Mouse (Mus musculus): ENCODE measurements around the gene Lhx2. TPM values are rescaled to one million over a fixed set of nuclear protein-coding genes. Genes with fewer than 3 reads are reported as not detected.

The Lhx2 gene
- total and polyA plus RNA-seq, 2 experiments from 2014 or later: 22.1 to 90.1 TPM

DNA sequence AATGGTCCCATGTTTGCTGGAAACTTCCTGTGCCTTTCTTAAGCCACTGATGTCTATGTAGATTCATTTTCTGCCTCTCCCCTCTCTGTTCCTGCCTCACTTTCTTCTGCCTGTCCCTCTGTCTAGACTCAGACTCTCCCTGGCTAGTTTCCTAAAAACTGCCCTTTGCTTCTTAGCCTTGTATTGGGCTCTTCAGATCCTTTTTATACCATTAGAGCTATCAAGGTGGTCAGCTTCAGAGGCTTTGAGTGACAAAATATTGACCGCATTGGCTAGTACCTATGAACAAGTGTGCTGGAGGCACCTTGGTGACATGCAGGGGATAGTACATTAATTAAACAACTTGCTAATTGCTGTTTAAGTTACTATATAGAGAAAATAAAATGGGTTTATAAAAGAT, 4.5 kb downstream of the Lhx2 start:
- Histone ChIP-seq H3K36me3 (ENCODE audit: insufficient read depth, low read length) (no peaks in the 10 kb centered on the region), H3K4me1 (ENCODE audit: insufficient read depth, low read length) (0 out of 2 replicates have a peak, but pooled peaks cover 3% of the 10 kb centered on the region), H3K27ac (ENCODE audit: low read depth, low read length) (no peak overlapping the region), H3K4me3 (ENCODE audit: low read depth, low read length) (no peak overlapping the region), H3K9me3 (ENCODE audit: low read length) (no peaks in the 10 kb centered on the region), H3K9ac (replicated peaks; ENCODE audit: low read length, poor library complexity, severe bottlenecking) (no peak overlapping the region), H3K4me2 (ENCODE audit: low read depth, low read length, poor library complexity, severe bottlenecking) (peak overlapping the region; percentile 77; the same call in 1 of the 2 replicates), H3K27me3 (ENCODE audit: insufficient read depth, low read length) (peaks cover 34% of the 10 kb centered on the region)
- TF ChIP-seq CTCF (IDR thresholded peaks at IDR 0.05): no peak
- DNase-seq (ENCODE audit: low spot score): no peak
- WGBS: 20% methylated on average over 1 of the region's 1 CpGs
- no peak for ATAC-seq (ENCODE audit: low FRiP score)

DNA sequence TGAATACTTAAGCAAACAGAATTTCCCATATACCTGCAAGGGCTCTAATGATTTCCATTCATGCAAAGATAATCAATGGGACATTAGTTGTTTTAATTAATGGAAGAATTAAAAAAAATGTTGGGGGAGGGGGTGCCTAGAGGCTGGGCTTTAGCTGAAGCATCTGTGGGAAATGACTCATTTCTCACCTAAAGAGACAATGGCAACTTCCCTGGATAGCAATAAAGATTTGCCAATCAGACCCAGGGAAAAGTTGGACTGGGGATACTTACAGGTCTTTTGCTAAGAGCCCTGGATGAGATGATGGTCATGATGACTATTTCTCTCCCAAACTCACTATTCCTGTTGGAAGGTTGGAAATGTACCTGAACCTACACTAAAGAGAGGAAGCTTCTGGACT, 5.6 kb downstream of the Lhx2 start:
- Histone ChIP-seq H3K4me2 (ENCODE audit: low read depth, low read length, poor library complexity, severe bottlenecking) (peak overlapping the region; percentile 77), H3K27me3 (ENCODE audit: insufficient read depth, low read length) (peaks cover 45% of the 10 kb centered on the region), H3K27ac (ENCODE audit: low read depth, low read length) (no peak overlapping the region), H3K36me3 (ENCODE audit: insufficient read depth, low read length) (no peaks in the 10 kb centered on the region), H3K9ac (replicated peaks; ENCODE audit: low read length, poor library complexity, severe bottlenecking) (no peak overlapping the region), H3K4me1 (ENCODE audit: insufficient read depth, low read length) (0 out of 2 replicates have a peak, but pooled peaks cover 3% of the 10 kb centered on the region), H3K4me3 (ENCODE audit: low read depth, low read length) (no peak overlapping the region), H3K9me3 (ENCODE audit: low read length) (no peaks in the 10 kb centered on the region)
- no peak for DNase-seq (ENCODE audit: low spot score)
- TF ChIP-seq CTCF (IDR thresholded peaks at IDR 0.05): no peak
- no peak for ATAC-seq (ENCODE audit: low FRiP score)

DNA sequence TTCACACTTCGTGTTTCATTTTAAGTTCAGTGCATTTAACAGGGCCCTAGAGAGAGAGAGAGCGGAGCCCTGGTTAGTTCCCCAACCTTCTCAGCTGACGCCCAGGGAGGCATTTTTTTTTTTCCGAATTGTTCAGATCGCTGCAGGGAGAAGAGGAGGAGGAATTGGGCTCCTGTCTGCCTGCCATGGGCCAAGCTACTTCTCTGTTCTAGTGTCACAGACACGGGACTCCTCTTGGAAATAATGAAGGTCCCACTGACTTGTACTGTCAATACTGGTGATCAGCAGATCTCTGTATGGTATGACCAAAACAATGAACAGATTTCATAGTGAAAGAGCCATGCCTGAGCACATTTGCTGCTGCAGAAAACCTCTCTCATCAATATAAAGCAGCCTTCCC, 7.3 kb downstream of the Lhx2 start:
- peak overlapping the region; percentile 19 for H3K27ac ChIP-seq (ENCODE audit: low read depth, low read length)
- no peaks in the 10 kb centered on the region for H3K9me3 ChIP-seq (ENCODE audit: low read length)
- peak overlapping the region; percentile 9; the same call in 1 of the 2 replicates for H3K9ac ChIP-seq (replicated peaks; ENCODE audit: low read length, poor library complexity, severe bottlenecking)
- ATAC-seq (ENCODE audit: low FRiP score) (no peak), DNase-seq (ENCODE audit: low spot score) (no peak)
- no peaks in the 10 kb centered on the region for H3K36me3 ChIP-seq (ENCODE audit: insufficient read depth, low read length)
- no peak for TF ChIP-seq CTCF (IDR thresholded peaks at IDR 0.05)
- H3K4me2 ChIP-seq (ENCODE audit: low read depth, low read length, poor library complexity, severe bottlenecking): peak overlapping the region; percentile 61
- peaks cover 6% of the 10 kb centered on the region for H3K4me1 ChIP-seq (ENCODE audit: insufficient read depth, low read length)
- peaks cover 55% of the 10 kb centered on the region for H3K27me3 ChIP-seq (ENCODE audit: insufficient read depth, low read length)
- H3K4me3 ChIP-seq (ENCODE audit: low read depth, low read length): peak overlapping the region; percentile 8; the same call in 1 of the 2 replicates
- 5% methylated on average over 6 of the region's 6 CpGs for WGBS

DNA sequence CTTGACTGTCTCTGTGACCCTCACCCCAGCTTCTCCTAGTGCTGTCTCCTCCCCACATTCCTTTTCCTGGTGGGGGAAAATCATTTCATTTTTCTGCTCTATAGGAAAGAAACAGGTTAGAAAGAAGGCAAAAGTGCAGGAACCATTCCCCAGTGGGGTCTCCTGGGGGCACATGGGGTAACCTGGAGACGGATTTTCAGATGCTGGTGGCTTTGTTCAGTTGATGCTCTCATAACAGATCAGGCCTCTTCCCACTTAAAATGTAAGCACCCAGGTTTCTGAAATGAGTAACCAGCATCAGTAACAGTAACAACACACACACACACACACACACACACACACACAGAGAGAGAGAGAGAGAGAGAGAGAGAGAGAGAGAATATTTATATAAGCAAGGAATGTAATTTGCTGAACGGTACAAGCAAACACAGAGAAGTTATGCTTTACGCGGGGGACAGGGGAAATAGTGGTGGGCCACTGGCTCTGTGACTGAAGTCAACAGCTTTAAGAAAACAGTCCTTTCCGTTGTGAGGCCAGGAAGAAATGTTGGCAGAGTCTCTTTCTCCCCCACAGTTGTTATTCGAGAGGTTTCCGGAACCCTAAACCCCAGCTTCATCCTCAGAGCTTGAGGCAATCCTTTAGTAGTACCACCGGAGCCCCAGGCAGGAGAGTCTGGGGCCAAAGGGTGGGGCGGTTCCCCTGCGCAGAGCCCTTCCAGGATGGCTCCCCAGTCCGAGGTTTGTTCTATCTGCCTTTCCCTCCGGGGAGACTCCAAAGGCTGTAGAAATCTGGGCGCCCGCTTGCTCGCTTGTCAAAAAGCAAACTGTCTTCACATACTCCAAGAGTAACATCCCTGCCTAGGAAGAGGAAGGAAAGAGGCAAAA, 8.0 kb downstream of the Lhx2 start:
- DNase-seq (ENCODE audit: low spot score) (no peak), ATAC-seq (ENCODE audit: low FRiP score) (no peak)
- no peaks in the 10 kb centered on the region for H3K9me3 ChIP-seq (ENCODE audit: low read length)
- H3K4me1 ChIP-seq (ENCODE audit: insufficient read depth, low read length): peaks cover 8% of the 10 kb centered on the region
- no peaks in the 10 kb centered on the region for H3K36me3 ChIP-seq (ENCODE audit: insufficient read depth, low read length)
- H3K4me2 ChIP-seq (ENCODE audit: low read depth, low read length, poor library complexity, severe bottlenecking): peak overlapping the region; percentile 61
- H3K4me3 ChIP-seq (ENCODE audit: low read depth, low read length): peak overlapping the region; percentile 34
- peak overlapping the region; percentile 53 for H3K9ac ChIP-seq (replicated peaks; ENCODE audit: low read length, poor library complexity, severe bottlenecking)
- peaks cover 57% of the 10 kb centered on the region for H3K27me3 ChIP-seq (ENCODE audit: insufficient read depth, low read length)
- TF ChIP-seq CTCF (IDR thresholded peaks at IDR 0.05): no peak
- peak overlapping the region; percentile 62 for H3K27ac ChIP-seq (ENCODE audit: low read depth, low read length)
- WGBS: 3% methylated on average over 15 of the region's 15 CpGs

DNA sequence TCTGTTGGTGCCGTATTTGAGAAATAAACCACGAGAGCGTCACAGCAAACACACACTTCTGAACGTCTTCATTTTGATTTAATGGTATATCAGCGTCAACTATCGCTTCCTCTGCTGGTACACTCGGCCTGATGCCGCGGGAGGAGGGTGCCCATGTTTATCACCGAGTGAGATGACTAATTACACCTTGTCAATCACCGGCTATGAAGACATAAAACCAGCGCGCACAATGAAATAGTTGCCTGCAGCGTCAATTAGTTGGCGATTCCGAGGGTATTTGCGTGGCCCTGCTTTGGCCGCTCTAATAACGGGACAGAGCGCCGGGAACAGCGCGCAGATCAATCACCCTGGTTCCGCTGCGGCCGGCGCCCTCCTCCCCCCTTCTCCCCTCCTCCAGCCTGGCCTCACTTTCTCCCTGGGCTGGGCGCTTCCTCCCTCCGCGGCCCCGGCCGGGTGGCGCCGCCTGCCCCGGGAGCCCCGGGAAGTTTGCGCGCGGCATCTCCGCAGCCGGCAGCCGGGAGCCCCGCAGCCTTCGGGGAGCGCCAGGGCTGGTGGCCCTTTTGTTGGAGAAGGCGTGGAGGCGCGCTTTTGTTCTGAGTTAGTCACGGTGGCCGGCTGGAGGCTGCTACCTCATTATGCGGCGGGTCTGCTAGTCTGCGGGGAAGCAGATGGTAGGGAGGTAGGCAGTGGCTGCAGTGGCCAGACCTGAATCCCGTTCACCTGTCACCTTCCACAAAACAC, 8.9 kb downstream of the Lhx2 start:
- H3K9ac ChIP-seq (replicated peaks; ENCODE audit: low read length, poor library complexity, severe bottlenecking): peak overlapping the region; percentile 53
- peaks cover 8% of the 10 kb centered on the region for H3K4me1 ChIP-seq (ENCODE audit: insufficient read depth, low read length)
- peaks cover 52% of the 10 kb centered on the region for H3K27me3 ChIP-seq (ENCODE audit: insufficient read depth, low read length)
- H3K4me3 ChIP-seq (ENCODE audit: low read depth, low read length): peak overlapping the region; percentile 34
- DNase-seq (ENCODE audit: low spot score) (no peak), ATAC-seq (ENCODE audit: low FRiP score) (no peak)
- TF ChIP-seq CTCF (IDR thresholded peaks at IDR 0.05): no peak
- peak overlapping the region; percentile 60; the same call in 1 of the 2 replicates for H3K27ac ChIP-seq (ENCODE audit: low read depth, low read length)
- H3K36me3 ChIP-seq (ENCODE audit: insufficient read depth, low read length): no peaks in the 10 kb centered on the region
- no peaks in the 10 kb centered on the region for H3K9me3 ChIP-seq (ENCODE audit: low read length)
- under 1% methylated on average over 51 of the region's 54 CpGs for WGBS
- H3K4me2 ChIP-seq (ENCODE audit: low read depth, low read length, poor library complexity, severe bottlenecking): peak overlapping the region; percentile 61
